Mouse (Mus musculus) heart, embryonic 15.5 days (tissue): ENCODE results near the gene Acadl. TPM values are rescaled to one million over a fixed set of nuclear protein-coding genes. Genes with fewer than 3 reads are reported as not detected.

Experiments used
- ATAC-seq: fragments of 200-750 bp; cut with Nextera tagmentation; replicated peaks from 2 replicates; pipeline ENCODE4 v1.8.0; 2017; ENCODE audit warnings: low read depth, moderate TSS enrichment; ENCODE audit not compliant: insufficient number of reproducible peaks, insufficient read depth, low FRiP score
- H3K27ac ChIP-seq: fragments of 300-500 bp; sonication (generic); 2 replicates; pipeline ENCODE4 v1.5.1; 2015; ENCODE audit warnings: mild to moderate bottlenecking, inconsistent platforms
- H3K27me3 ChIP-seq: fragments of 300-500 bp; sonication (generic); 2 replicates; pipeline ENCODE4 v1.6.1; 2015; ENCODE audit warnings: inconsistent platforms
- H3K36me3 ChIP-seq: fragments of 300-500 bp; sonication (generic); 2 replicates; pipeline ENCODE4 v1.6.1; 2015; ENCODE audit warnings: mild to moderate bottlenecking, inconsistent platforms
- H3K4me1 ChIP-seq: fragments of 300-500 bp; sonication (generic); replicated peaks from 2 replicates; pipeline ENCODE4 v1.6.1; 2015; ENCODE audit warnings: inconsistent platforms
- H3K4me2 ChIP-seq: fragments of 300-500 bp; sonication (generic); 2 replicates; pipeline ENCODE4 v1.6.1; 2015; ENCODE audit warnings: inconsistent platforms, mild to moderate bottlenecking, moderate library complexity
- H3K4me3 ChIP-seq: fragments of 300-500 bp; sonication (generic); 2 replicates; pipeline ENCODE4 v1.5.1; 2015; ENCODE audit warnings: mild to moderate bottlenecking, inconsistent platforms
- H3K9ac ChIP-seq: fragments of 300-500 bp; sonication (generic); 2 replicates; pipeline ENCODE4 v1.6.1; 2015; ENCODE audit warnings: mild to moderate bottlenecking, inconsistent platforms
- H3K9me3 ChIP-seq: fragments of 300-500 bp; sonication (generic); replicated peaks from 2 replicates; pipeline ENCODE4 v1.6.1; 2016; ENCODE audit warnings: inconsistent platforms
- WGBS: fragments of 180-500 bp; shearing (Covaris S2); methylation state at CpG from one replicate; pipeline ENCODE4 v1.1.7; 2015; ENCODE audit warnings: mixed read lengths; 5-methylcytosine and 5-hydroxymethylcytosine counted together
- polyA plus RNA-seq: library from polyadenylated mRNA; unstranded; fragments of >200 nt; fragmentation: Nextera tagmentation; extraction: Ambion mirVana; gene quantifications from 2 replicates; pipeline ENCODE4 v1.2.1, GENCODE M21; 2015

The Acadl gene
- polyA plus RNA-seq, 1 experiment from 2014 or later = 795 TPM

GRCm38 (mm10) chr1:66874740-66875139, 11.7 kb upstream of the Acadl start:
- H3K4me3 ChIP-seq = no peak overlapping the region
- H3K27ac ChIP-seq = no peak overlapping the region
- no peaks in the 10 kb centered on the region for H3K36me3 ChIP-seq
- no peaks in the 10 kb centered on the region for H3K9me3 ChIP-seq
- peaks cover 9% of the 10 kb centered on the region for H3K4me1 ChIP-seq
- H3K9ac ChIP-seq = no peak overlapping the region
- no peak overlapping the region for H3K4me2 ChIP-seq
- WGBS = 92% methylated on average over 6 of the region's 6 CpGs
- H3K27me3 ChIP-seq = no peaks in the 10 kb centered on the region
- no peak for ATAC-seq

DNA sequence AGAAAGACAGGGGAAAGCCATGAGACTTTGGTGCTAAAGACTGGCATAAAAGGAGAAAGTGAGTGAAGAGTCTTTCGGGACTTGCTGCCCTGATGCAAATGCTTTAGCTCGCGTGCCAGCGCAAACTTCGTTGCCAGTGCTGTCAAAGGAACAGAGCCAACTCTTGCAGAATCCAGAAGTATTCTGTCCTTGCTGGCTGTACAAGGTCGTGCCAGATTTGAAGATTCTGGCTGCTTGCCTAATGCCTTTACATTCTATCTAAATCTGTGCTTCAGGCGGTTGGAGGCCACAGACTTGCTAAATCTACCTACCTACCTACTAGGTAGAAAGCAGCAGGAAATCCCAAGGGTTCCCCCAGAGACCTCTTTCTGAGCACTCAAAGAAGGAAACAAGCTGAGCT, 8.5 kb upstream of the Acadl start:
- H3K9ac ChIP-seq = no peak overlapping the region
- H3K4me3 ChIP-seq = no peak overlapping the region
- H3K36me3 ChIP-seq = no peaks in the 10 kb centered on the region
- no peaks in the 10 kb centered on the region for H3K27me3 ChIP-seq
- ATAC-seq = peak; percentile 27; the same call in 1 of the 2 replicates
- no peaks in the 10 kb centered on the region for H3K9me3 ChIP-seq
- H3K27ac ChIP-seq = peak overlapping the region; percentile 81
- peaks cover 9% of the 10 kb centered on the region for H3K4me1 ChIP-seq
- WGBS = 40% methylated on average over 7 of the region's 7 CpGs
- H3K4me2 ChIP-seq = 0 out of 2 replicates have a peak overlapping the region, but pooled peaks have one; percentile 29

- H3K9me3 ChIP-seq = no peaks in the 10 kb centered on the region
- H3K27ac ChIP-seq = peak overlapping the region; percentile 100
- no peaks in the 10 kb centered on the region for H3K27me3 ChIP-seq
- no peak overlapping the region for H3K4me3 ChIP-seq
- no peaks in the 10 kb centered on the region for H3K36me3 ChIP-seq
- peaks cover 15% of the 10 kb centered on the region for H3K4me1 ChIP-seq
- no peak overlapping the region for H3K9ac ChIP-seq
- ATAC-seq = no peak
- 0 out of 2 replicates have a peak overlapping the region, but pooled peaks have one; percentile 0 for H3K4me2 ChIP-seq
- 41% methylated on average over 4 of the region's 4 CpGs for WGBS
These were observed 2.6 kb upstream of the Acadl start for GRCm38 (mm10) chr1:66865633-66866032.

DNA sequence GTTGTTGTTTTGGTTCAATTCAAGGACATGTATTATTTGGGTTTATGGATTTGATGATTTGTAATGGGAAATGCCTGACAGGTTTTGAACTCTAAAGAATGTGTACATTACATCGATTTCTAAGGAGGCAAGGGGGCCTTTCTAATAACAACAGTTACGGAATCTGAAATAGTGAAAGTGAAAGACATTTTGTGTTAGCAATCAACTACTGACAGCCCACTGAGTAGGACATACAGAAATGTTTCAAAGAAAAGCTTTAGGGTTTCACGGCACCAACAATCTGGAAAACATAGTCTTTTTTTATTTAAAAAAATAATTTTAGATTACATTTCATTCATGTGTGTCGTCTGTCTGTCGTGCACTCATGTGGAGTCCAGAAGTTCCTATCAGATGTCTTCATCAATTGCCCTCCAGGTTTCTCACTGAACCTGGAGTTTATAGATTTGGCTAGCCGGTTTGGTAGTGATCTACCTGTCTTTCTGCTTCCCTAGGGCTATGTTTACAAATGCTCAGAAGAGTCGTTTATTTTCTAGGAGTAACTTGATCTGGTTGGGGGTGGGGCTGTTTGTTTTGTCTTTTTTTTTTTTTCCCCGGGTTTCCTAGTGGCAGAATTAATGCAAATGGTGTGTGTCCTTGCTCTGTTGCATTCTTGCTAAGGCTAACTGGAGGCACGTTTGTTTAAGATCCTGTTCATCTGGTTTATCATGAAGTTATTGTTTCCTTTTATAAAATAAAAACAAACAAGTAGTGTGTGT, 841 bp upstream of the Acadl start:
- Histone ChIP-seq H3K4me3 (peak overlapping the region; percentile 99), H3K36me3 (peaks cover 3% of the 10 kb centered on the region; the same call in 1 of the 2 replicates), H3K27me3 (no peaks in the 10 kb centered on the region), H3K9ac (peak overlapping the region; percentile 97), H3K4me2 (peak overlapping the region; percentile 63), H3K4me1 (peaks cover 19% of the 10 kb centered on the region), H3K9me3 (no peaks in the 10 kb centered on the region), H3K27ac (peak overlapping the region; percentile 100)
- WGBS = 12% methylated on average over 9 of the region's 9 CpGs
- ATAC-seq = no peak

- Histone ChIP-seq H3K9me3 (no peaks in the 10 kb centered on the region; the same call in 1 of the 2 replicates), H3K4me2 (peak overlapping the region; percentile 63), H3K4me3 (peak overlapping the region; percentile 99), H3K36me3 (peaks cover 20% of the 10 kb centered on the region), H3K27me3 (no peaks in the 10 kb centered on the region), H3K4me1 (peaks cover 19% of the 10 kb centered on the region), H3K27ac (peak overlapping the region; percentile 100), H3K9ac (peak overlapping the region; percentile 97)
- 22% methylated on average over 14 of the region's 14 CpGs for WGBS
- no peak for ATAC-seq
These were observed 1.1 kb downstream of the Acadl start for GRCm38 (mm10) chr1:66861764-66862672.

DNA sequence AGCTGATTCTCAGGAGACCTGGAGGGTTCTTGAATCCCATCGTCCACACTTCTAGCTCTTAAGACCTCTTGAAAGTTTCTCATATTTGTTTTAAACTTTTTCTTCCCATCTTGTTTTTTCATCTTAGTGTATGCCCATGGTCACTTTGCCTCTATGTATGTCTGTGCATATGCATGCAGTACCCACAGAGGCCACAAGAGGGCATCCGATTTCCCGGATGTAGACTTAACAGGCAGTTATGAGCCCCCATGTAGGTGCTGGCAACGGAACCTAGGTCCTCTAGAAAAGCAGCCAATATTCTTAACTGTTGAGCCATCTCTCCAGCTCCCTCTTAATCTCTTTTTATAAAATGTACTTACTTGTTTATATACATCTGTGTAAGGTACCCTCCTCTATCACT, 15.6 kb downstream of the Acadl start:
- no peak overlapping the region for H3K4me3 ChIP-seq
- peaks cover 79% of the 10 kb centered on the region for H3K36me3 ChIP-seq
- 0 out of 2 replicates have a peak, but pooled peaks cover 1% of the 10 kb centered on the region for H3K4me1 ChIP-seq
- no peak for ATAC-seq
- no peaks in the 10 kb centered on the region for H3K27me3 ChIP-seq
- H3K4me2 ChIP-seq = no peak overlapping the region
- no peak overlapping the region for H3K27ac ChIP-seq
- H3K9ac ChIP-seq = no peak overlapping the region
- H3K9me3 ChIP-seq = no peaks in the 10 kb centered on the region
- 96% methylated on average over 4 of the region's 4 CpGs for WGBS

GRCm38 (mm10) chr1:66845690-66846318, 17.3 kb downstream of the Acadl start:
- ATAC-seq = no peak
- 74% methylated on average over 5 of the region's 5 CpGs for WGBS

GRCm38 (mm10) chr1:66841938-66842337, 21.1 kb downstream of the Acadl start:
- no peaks in the 10 kb centered on the region for H3K27me3 ChIP-seq
- H3K9ac ChIP-seq = no peak overlapping the region
- peaks cover 54% of the 10 kb centered on the region for H3K36me3 ChIP-seq
- no peak overlapping the region for H3K4me3 ChIP-seq
- ATAC-seq = no peak
- H3K9me3 ChIP-seq = no peaks in the 10 kb centered on the region
- 81% methylated on average over 10 of the region's 10 CpGs for WGBS
- no peak overlapping the region for H3K4me2 ChIP-seq
- H3K4me1 ChIP-seq = peaks cover 20% of the 10 kb centered on the region
- H3K27ac ChIP-seq = no peak overlapping the region

More at GRCm38 (mm10) chr1:66845690-66846318, 17.3 kb downstream of the Acadl start:
- H3K4me1 ChIP-seq = peaks cover 5% of the 10 kb centered on the region
- no peak overlapping the region for H3K27ac ChIP-seq
- H3K9me3 ChIP-seq = no peaks in the 10 kb centered on the region
- peaks cover 78% of the 10 kb centered on the region for H3K36me3 ChIP-seq
- H3K9ac ChIP-seq = no peak overlapping the region
- H3K27me3 ChIP-seq = no peaks in the 10 kb centered on the region
- H3K4me3 ChIP-seq = no peak overlapping the region
- no peak overlapping the region for H3K4me2 ChIP-seq

DNA sequence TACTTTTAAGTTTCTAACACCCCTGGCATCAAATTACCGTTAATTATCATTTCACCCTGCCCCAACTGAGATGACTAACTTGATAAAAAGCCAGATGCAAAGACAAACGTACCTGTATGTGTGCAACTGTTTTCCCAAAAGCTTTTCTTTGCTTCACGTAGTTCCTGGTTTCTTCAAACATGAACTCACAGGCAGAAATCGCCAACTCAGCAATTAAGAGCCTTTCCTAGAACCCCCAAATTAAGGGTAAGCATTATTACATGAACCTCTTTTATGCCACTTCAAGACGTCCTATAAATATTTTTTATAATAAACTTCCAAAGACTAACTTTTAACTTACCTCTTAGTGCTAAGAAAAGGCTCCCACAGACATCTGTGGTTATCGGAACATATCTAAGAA, 21.6 kb downstream of the Acadl start:
- H3K4me3 ChIP-seq = no peak overlapping the region
- no peaks in the 10 kb centered on the region for H3K9me3 ChIP-seq
- H3K27me3 ChIP-seq = no peaks in the 10 kb centered on the region
- H3K4me2 ChIP-seq = no peak overlapping the region
- H3K36me3 ChIP-seq = peaks cover 53% of the 10 kb centered on the region
- 0 out of 2 replicates have a peak overlapping the region, but pooled peaks have one; percentile 34 for H3K27ac ChIP-seq
- ATAC-seq = no peak
- H3K4me1 ChIP-seq = peaks cover 20% of the 10 kb centered on the region
- WGBS = 72% methylated on average over 6 of the region's 6 CpGs
- no peak overlapping the region for H3K9ac ChIP-seq

GRCm38 (mm10) chr1:66839755-66840438, 23.2 kb downstream of the Acadl start:
- H3K27ac ChIP-seq = peak overlapping the region; percentile 64
- peaks cover 49% of the 10 kb centered on the region for H3K36me3 ChIP-seq
- 38% methylated on average over 7 of the region's 7 CpGs for WGBS
- no peak overlapping the region for H3K9ac ChIP-seq
- H3K9me3 ChIP-seq = no peaks in the 10 kb centered on the region
- peak overlapping the region; percentile 2; the same call in 1 of the 2 replicates for H3K4me2 ChIP-seq
- no peak overlapping the region for H3K4me3 ChIP-seq
- peaks cover 20% of the 10 kb centered on the region for H3K4me1 ChIP-seq
- peak; percentile 35; the same call in 1 of the 2 replicates for ATAC-seq
- no peaks in the 10 kb centered on the region for H3K27me3 ChIP-seq
